Mouse (Mus musculus): ENCODE measurements around the gene Fkbp6. TPM values are rescaled to one million over a fixed set of nuclear protein-coding genes. Genes with fewer than 3 reads are reported as not detected.
"Not testable (repeated sequence)": the region's sequence is repeated elsewhere in the genome, so short reads cannot be mapped to it uniquely, and the experiment has no call there.

Fkbp6 gene
- polyA plus RNA-seq, 1 experiment: 0.40 TPM

DNA sequence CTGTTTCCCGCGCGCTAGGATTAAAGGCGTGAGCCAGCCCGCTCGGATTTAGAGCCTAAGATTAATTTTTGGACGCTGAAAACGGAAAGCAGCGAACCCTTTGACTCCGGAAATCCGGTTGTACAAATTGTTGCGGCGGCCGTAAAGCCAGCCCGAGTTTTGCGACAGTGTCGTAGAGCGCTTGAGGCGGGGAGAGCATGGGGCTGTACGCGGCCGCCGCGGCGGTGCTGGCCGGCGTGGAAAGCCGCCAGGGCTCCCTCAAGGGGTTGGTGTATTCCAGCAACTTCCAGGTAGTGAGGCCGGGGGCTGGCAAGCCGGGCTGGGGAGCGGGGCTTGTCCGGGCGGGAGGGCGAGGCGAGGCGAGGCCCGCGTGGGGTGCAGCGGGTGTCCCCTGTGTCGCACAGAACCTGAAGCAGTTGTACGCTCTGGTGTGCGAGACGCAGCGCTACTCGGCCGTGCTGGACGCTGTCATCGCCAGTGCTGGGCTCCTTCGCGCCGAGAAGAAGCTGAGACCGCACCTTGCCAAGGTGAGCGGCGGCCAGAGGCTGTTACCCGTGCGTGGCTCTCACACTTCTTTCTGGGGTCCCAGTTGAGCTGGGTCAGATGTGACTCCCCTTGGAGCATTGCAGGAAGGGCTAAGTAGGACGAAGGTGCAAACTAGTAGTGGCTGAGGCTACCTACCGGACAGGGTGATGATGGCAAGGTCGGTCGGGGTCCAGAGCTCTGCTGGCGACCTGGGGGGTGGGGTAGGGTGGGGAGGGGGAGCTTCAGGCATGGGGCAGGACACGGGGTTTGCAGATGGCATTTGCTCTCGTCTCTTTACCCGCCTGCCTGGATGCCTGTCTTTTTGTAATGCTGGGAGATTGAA lies 20.2 kb upstream of the Fkbp6 start, which contains the start of gene Nsun5:
TSS of gene Nsun5 (plus strand) at position 167 of the 868 bp plus-strand sequence.
- peak; percentile 98 for DNase-seq (ENCODE audit: low read depth)
- TF ChIP-seq CTCF (IDR thresholded peaks at IDR 0.05; ENCODE audit: borderline replicate concordance, extremely low read depth, insufficient read depth, insufficient read length) (no peak), POLR2A (IDR thresholded peaks at IDR 0.05; ENCODE audit: borderline replicate concordance, extremely low read depth, insufficient read depth, insufficient read length, poor library complexity, severe bottlenecking) (peak; percentile 63; the same call in 1 of the 2 replicates)

DNA sequence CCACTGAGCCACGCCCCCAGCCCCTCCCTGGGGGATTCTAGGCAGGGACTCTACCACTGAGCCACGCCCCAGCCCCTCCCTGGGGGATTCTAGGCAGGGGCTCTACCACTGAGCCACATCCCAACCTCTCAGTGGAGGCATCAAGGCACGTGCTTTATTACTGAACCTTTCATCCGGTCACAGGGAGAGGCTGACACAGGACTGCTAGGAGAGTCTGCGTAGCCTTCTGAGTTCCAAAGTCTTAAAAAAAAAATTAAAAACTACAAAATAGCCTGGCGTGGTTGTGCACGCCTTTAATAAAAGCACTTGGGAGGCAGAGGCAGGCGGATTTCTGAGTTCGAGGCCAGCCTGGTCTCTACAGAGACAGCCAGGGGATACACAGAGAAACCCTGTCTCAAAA lies 19.4 kb upstream of the Fkbp6 start:
- not testable (repeated sequence) for DNase-seq (ENCODE audit: low read depth)

DNA sequence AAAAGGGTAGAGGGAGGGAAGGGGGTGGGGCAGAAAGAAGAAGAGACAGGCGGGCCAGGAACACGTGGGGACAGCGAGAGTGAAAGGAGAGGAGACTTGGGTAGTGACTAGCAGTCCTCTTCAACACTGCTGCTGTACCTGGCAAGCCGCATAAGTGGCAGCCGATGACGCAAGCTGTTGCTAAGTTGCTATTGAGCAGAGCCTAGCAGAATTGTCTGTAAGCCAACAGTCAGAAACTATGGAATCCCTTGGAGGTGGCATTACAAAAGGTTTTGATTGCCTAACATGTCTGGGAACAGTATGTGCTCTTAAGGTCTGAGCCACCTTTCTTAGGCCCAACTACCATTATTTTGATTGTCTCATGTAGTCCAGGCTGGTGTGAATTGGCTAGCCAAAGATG lies 18.5 kb upstream of the Fkbp6 start:
- TF ChIP-seq CTCF (IDR thresholded peaks at IDR 0.05; ENCODE audit: borderline replicate concordance, extremely low read depth, insufficient read depth, insufficient read length) (no peak), POLR2A (IDR thresholded peaks at IDR 0.05; ENCODE audit: borderline replicate concordance, extremely low read depth, insufficient read depth, insufficient read length, poor library complexity, severe bottlenecking) (no peak)
- no peak for DNase-seq (ENCODE audit: low read depth)

DNA sequence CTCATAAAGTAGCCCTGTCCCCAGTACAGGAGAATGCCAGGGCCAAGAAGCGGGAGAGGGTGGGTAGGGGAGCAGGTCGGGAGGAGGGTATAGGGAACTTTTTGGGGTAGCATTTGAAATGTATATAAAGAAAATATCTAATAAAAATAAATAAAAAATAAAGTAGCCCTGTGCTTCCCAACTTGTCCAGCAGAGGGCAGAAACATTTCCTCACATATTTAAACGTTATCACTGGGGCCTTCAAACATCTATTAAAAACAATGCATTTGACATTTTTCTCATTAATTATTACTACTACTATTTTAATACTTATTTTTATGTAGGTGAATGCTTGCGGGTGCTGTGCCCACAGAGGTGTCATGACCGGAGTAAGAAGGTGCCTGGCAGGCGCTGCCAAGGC lies 18.0 kb upstream of the Fkbp6 start:
- TF ChIP-seq CTCF (IDR thresholded peaks at IDR 0.05; ENCODE audit: borderline replicate concordance, extremely low read depth, insufficient read depth, insufficient read length) (no peak), POLR2A (IDR thresholded peaks at IDR 0.05; ENCODE audit: borderline replicate concordance, extremely low read depth, insufficient read depth, insufficient read length, poor library complexity, severe bottlenecking) (no peak)
- DNase-seq (ENCODE audit: low read depth): no peak

DNA sequence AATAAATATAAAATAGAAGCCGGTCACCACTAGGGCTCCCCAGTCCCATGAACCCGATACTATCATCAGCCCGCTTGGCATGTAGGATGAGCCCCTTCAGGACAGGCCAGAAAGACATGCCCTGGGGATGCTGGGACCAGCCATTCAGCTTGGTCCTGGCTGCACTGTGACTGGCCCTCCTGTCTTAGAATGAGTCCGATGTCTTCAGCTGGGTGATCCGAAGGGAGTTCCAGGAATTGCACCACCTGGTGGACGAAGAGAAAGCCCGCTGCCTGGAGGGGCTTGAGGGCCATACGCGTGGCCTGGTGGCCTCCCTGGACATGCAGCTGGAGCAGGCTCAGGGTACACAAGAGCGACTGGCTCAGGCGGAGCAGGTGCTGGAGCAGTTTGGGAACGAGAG lies 13.7 kb upstream of the Fkbp6 start:
- peak; percentile 44 for DNase-seq (ENCODE audit: low read depth)
- TF ChIP-seq POLR2A (IDR thresholded peaks at IDR 0.05; ENCODE audit: borderline replicate concordance, extremely low read depth, insufficient read depth, insufficient read length, poor library complexity, severe bottlenecking) (no peak), CTCF (IDR thresholded peaks at IDR 0.05; ENCODE audit: borderline replicate concordance, extremely low read depth, insufficient read depth, insufficient read length) (peak; percentile 62)

DNA sequence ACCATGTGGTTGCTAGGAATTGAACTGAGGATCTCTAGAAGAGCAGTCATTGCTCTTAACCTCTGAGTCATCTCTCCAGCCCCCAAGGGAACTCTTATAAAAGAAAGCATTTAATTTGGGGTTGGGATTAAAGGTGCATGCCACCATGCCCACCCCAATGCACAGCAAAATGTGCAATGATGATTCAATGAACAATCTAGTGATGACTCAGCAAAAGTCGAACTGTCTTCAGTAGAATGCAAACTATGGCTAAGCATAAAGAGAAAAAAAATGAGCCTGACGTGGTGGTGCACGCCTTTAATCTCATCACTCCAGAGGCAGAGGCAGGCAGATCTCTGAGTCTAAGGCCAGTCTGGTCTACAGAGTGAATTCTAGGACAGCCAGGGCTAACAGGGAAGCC lies 12.7 kb upstream of the Fkbp6 start:
- TF ChIP-seq CTCF (IDR thresholded peaks at IDR 0.05; ENCODE audit: borderline replicate concordance, extremely low read depth, insufficient read depth, insufficient read length) (no peak), POLR2A (IDR thresholded peaks at IDR 0.05; ENCODE audit: borderline replicate concordance, extremely low read depth, insufficient read depth, insufficient read length, poor library complexity, severe bottlenecking) (no peak)
- no peak for DNase-seq (ENCODE audit: low read depth)

DNA sequence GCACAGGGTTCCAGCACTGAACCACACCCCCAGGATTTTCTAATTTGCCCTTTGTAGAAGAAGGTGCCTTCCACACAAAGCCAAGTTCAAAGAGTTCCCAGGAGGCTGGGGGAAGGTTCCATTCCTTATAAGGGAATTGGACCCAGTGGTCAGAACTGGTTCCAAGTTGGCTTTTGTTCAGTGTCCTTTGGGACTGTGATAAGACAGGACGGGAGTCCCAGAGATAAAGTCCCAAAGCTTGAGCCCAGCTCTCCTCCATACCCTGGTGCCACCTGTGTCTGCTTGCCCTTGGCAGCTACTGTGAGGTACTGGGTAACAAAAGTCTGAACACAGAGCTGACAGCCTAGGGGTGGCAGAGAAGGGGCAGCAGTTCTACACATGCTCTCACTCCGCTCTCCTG lies 9.9 kb upstream of the Fkbp6 start:
- no peak for TF ChIP-seq CTCF (IDR thresholded peaks at IDR 0.05; ENCODE audit: borderline replicate concordance, extremely low read depth, insufficient read depth, insufficient read length)
- TF ChIP-seq POLR2A (IDR thresholded peaks at IDR 0.05; ENCODE audit: borderline replicate concordance, extremely low read depth, insufficient read depth, insufficient read length, poor library complexity, severe bottlenecking): no peak
- no peak for DNase-seq (ENCODE audit: low read depth)

DNA sequence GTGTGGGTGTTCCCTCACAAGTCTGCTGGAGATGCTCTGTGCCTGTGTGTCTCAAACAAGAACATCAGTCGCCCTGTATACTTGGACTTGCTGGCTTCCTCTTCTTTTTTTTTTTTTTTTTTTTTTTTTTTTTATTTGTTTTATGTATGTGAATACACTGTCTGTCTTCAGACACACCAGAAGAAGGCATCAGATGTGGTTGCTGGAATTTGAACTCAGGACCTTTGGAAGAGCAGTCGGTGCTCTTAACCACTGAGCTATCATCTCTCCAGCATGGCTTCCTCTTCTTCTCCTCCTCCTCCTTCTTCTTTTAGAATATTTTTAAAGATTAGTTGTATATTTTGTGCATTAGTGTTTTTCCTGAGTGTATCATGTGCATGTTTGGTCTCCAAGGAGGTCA lies 7.7 kb upstream of the Fkbp6 start:
- DNase-seq (ENCODE audit: low read depth): no peak
- TF ChIP-seq CTCF (IDR thresholded peaks at IDR 0.05; ENCODE audit: borderline replicate concordance, extremely low read depth, insufficient read depth, insufficient read length) (no peak), POLR2A (IDR thresholded peaks at IDR 0.05; ENCODE audit: borderline replicate concordance, extremely low read depth, insufficient read depth, insufficient read length, poor library complexity, severe bottlenecking) (no peak)

DNA sequence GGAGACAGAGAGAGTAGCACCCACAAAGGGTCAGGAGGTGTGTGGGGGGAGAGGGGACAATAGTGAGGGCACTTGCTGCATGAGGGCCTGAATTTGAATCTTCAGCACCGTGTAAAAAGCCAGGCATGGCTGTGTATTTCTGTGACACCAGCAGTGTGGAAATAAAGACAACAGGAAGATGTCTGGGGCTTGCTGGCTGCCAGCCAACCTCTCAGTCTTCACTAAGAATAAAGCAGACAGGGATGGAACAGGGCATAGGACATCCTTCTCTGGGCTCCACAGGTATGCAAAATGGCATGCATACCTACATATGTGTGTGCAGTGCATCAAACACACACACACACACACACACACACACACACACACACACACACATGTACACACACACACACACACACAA lies 6.2 kb upstream of the Fkbp6 start:
- TF ChIP-seq POLR2A (IDR thresholded peaks at IDR 0.05; ENCODE audit: borderline replicate concordance, extremely low read depth, insufficient read depth, insufficient read length, poor library complexity, severe bottlenecking) (no peak), CTCF (IDR thresholded peaks at IDR 0.05; ENCODE audit: borderline replicate concordance, extremely low read depth, insufficient read depth, insufficient read length) (no peak)
- DNase-seq (ENCODE audit: low read depth): no peak

DNA sequence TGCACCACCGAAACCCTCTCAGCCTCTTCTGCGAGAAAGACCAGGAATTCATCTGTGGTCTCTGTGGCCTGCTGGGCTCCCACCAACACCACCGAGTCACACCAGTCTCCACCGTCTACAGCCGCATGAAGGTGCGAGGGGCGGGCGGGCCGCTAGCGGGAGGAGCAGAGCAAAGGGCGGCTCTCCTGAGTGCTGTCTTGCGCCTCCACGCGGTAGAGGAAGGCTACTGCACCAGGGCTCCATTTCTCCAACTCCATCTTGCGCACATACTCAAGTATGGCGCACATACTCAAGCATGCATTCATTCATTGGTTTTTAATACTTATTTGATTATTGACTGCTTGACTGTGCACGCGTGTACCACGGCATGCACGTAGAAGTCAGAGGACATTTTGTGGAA lies 3.7 kb upstream of the Fkbp6 start:
- no peak for DNase-seq (ENCODE audit: low read depth)
- TF ChIP-seq CTCF (IDR thresholded peaks at IDR 0.05; ENCODE audit: borderline replicate concordance, extremely low read depth, insufficient read depth, insufficient read length) (peak; percentile 55), POLR2A (IDR thresholded peaks at IDR 0.05; ENCODE audit: borderline replicate concordance, extremely low read depth, insufficient read depth, insufficient read length, poor library complexity, severe bottlenecking) (no peak)

DNA sequence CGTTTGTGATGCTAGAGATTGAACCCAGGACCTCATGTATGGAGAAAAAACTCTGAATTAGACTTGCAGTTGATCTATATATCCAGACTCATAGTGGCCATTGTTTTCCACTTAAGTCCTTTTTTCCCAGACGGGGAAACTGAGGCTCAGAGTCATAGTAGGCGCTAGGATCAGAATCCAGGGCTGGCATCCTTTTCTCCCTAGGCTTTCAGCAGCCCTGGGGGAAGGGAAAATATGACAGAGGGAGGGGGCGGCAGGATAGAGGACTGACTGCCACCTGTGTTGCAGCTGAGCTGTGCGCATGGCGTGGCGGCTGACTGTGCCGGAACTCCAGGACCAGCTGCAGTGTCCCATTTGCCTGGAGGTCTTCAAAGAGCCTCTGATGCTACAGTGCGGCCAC lies 3.2 kb upstream of the Fkbp6 start, which contains the start of gene Trim50:
TSS of gene Trim50 (plus strand) at position 301 of the 400 bp plus-strand sequence.
- TF ChIP-seq POLR2A (IDR thresholded peaks at IDR 0.05; ENCODE audit: borderline replicate concordance, extremely low read depth, insufficient read depth, insufficient read length, poor library complexity, severe bottlenecking): no peak
- no peak for TF ChIP-seq CTCF (IDR thresholded peaks at IDR 0.05; ENCODE audit: borderline replicate concordance, extremely low read depth, insufficient read depth, insufficient read length)
- no peak for DNase-seq (ENCODE audit: low read depth)

DNA sequence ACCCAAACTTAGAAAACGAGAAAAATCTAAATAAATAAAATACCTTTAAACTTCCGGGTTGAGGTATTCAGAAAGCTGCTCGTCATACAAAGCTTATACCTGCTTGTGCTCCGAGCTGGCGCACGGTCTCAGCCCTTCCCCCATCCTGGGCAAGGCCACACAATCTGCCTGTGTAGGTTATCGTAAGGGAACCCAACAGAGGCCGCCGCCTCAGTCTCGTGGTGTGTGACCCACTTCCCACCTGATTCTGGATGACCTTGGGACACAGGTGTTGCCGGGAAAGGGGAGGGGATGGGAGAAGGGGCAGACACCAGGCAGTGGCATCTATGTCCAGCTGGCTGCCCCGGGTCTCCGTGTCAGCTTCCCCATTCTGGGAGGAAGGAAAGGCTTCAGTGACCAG lies 1.8 kb upstream of the Fkbp6 start:
- DNase-seq (ENCODE audit: low read depth): no peak
- TF ChIP-seq POLR2A (IDR thresholded peaks at IDR 0.05; ENCODE audit: borderline replicate concordance, extremely low read depth, insufficient read depth, insufficient read length, poor library complexity, severe bottlenecking) (no peak), CTCF (IDR thresholded peaks at IDR 0.05; ENCODE audit: borderline replicate concordance, extremely low read depth, insufficient read depth, insufficient read length) (no peak)

All from brain, embryonic 14.5 days (tissue).